Mouse (Mus musculus) myocyte (in vitro differentiated cells): ENCODE results near the gene Rabep1. TPM values are rescaled to one million over a fixed set of nuclear protein-coding genes. Genes with fewer than 3 reads are reported as not detected.

Experiments used
- H3K27me3 ChIP-seq: one replicate; pipeline ENCODE4 v1.6.1; 2011; ENCODE audit not compliant: control insufficient read depth, insufficient read depth, insufficient read length
- H3K36me3 ChIP-seq: one replicate; pipeline ENCODE4 v1.6.1; 2011; ENCODE audit not compliant: control insufficient read depth, insufficient read depth
- H3K4me2 ChIP-seq: one replicate; pipeline ENCODE4 v1.6.1; 2011; ENCODE audit warnings: low read depth, control low read depth
- H3K4me3 ChIP-seq: one replicate; pipeline ENCODE4 v1.5.1; 2011; ENCODE audit warnings: mild to moderate bottlenecking, control low read depth, moderate library complexity
- H3K79me2 ChIP-seq: one replicate; pipeline ENCODE4 v1.6.1; 2011; ENCODE audit not compliant: control insufficient read depth, insufficient read depth
- H3ac ChIP-seq: one replicate; pipeline ENCODE4 v1.6.1; 2011; ENCODE audit not compliant: control insufficient read depth, insufficient read length
- CEBPB ChIP-seq: IDR thresholded peaks from 2 replicates; pipeline ENCODE4 v1.6.1; 2011; ENCODE audit warnings: mild to moderate bottlenecking, moderate library complexity; ENCODE audit not compliant: poor library complexity, insufficient read depth, severe bottlenecking
- E2F4 ChIP-seq: IDR thresholded peaks from one replicate; pipeline ENCODE4 v1.6.1; 2011; ENCODE audit warnings: mild to moderate bottlenecking, control low read depth, moderate library complexity; ENCODE audit not compliant: insufficient read depth
- MAX ChIP-seq: IDR thresholded peaks from one replicate; pipeline ENCODE4 v1.6.1; 2011; ENCODE audit warnings: low read depth, mild to moderate bottlenecking, control low read depth
- MYOD1 ChIP-seq, 3 experiments: IDR thresholded peaks; one replicate each; pipeline ENCODE4 v1.6.1; 2011; ENCODE audit warnings: control low read depth in 2 of 3, low read depth in 2 of 3, mild to moderate bottlenecking in 2 of 3, moderate library complexity in 1 of 3; ENCODE audit not compliant: insufficient read length in 2 of 3, control insufficient read depth in 1 of 3
- MYOG ChIP-seq, 3 experiments: IDR thresholded peaks; one replicate each; pipeline ENCODE4 v1.6.1; 2011; ENCODE audit warnings: control low read depth in 2 of 3, low read depth in 2 of 3, mild to moderate bottlenecking in 2 of 3; ENCODE audit not compliant: insufficient read length in 2 of 3, control insufficient read depth in 1 of 3, insufficient read depth in 1 of 3
- POLR2A ChIP-seq: IDR thresholded peaks from one replicate; pipeline ENCODE4 v1.6.1; 2011; ENCODE audit warnings: low read depth, mild to moderate bottlenecking, control low read depth, moderate library complexity; ENCODE audit not compliant: insufficient read length
- POLR2AphosphoS2 ChIP-seq: IDR thresholded peaks from one replicate; pipeline ENCODE4 v1.6.1; 2011; ENCODE audit warnings: low read depth, control low read depth; ENCODE audit not compliant: insufficient read length
- REST ChIP-seq: IDR thresholded peaks from one replicate; pipeline ENCODE4 v1.6.1; 2011; ENCODE audit warnings: mild to moderate bottlenecking, control low read depth, moderate library complexity; ENCODE audit not compliant: insufficient read depth, insufficient read length
- SRF ChIP-seq: IDR thresholded peaks from one replicate; pipeline ENCODE4 v1.6.1; 2011; ENCODE audit warnings: low read depth; ENCODE audit not compliant: control insufficient read depth, insufficient read length
- TCF12 ChIP-seq: IDR thresholded peaks from one replicate; pipeline ENCODE4 v1.6.1; 2011; ENCODE audit warnings: mild to moderate bottlenecking, control low read depth; ENCODE audit not compliant: poor library complexity, insufficient read depth, severe bottlenecking
- TCF3 ChIP-seq: IDR thresholded peaks from one replicate; pipeline ENCODE4 v1.6.1; 2011; ENCODE audit warnings: low read depth, control low read depth; ENCODE audit not compliant: insufficient read length
- USF1 ChIP-seq: IDR thresholded peaks from one replicate; pipeline ENCODE4 v1.6.1; 2011; ENCODE audit warnings: low read depth, mild to moderate bottlenecking, control low read depth, moderate library complexity
- polyA plus RNA-seq: library from polyadenylated mRNA; unstranded; fragments of >200 nt; fragmentation: generic; extraction: Trizol; gene quantifications from one replicate; pipeline ENCODE4 v1.2.1, GENCODE M21; 2012; ENCODE audit warnings: missing spikeins

Rabep1 gene
- polyA plus RNA-seq, 1 experiment: 16.1 TPM

DNA sequence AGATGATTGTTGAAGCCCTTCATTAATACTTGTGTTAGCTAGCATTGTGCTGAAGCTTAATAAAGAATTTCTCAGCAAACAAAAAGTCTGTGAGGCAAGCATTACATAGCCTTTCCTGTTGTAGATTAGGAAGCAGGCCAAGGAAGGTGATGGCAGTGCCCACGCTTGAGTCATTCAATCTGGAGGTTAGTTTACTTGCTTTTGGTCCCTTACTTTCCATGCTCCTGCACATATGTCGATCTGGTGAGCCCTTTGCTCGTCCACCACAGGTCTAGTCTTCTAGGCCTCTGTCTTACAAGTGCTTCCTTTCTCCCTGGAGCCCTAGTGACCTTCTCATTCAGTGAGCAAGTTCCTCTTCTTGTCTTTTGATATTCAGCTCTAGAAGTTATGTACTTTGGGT, 62.1 kb downstream of the Rabep1 start:
- Histone ChIP-seq H3K4me2 (no peak overlapping the region), H3K27me3 (no peaks in the 10 kb centered on the region), H3K36me3 (peaks cover 40% of the 10 kb centered on the region), H3K79me2 (no peaks in the 10 kb centered on the region), H3ac (no peak overlapping the region), H3K4me3 (no peak overlapping the region)
- TF ChIP-seq SRF (no peak), MYOG (IDR thresholded peaks at IDR 0.05; ENCODE audit: control insufficient read depth in 1 of 3, insufficient read depth in 1 of 3, insufficient read length in 2 of 3, low read depth in 2 of 3) (no peak), TCF3 (no peak), CEBPB (no peak), MAX (no peak), MYOD1 (IDR thresholded peaks at IDR 0.05; ENCODE audit: control insufficient read depth in 1 of 3, insufficient read length in 2 of 3, low read depth in 2 of 3) (no peak), REST (no peak), E2F4 (no peak), POLR2A (no peak), TCF12 (no peak), USF1 (no peak), POLR2AphosphoS2 (no peak)

DNA sequence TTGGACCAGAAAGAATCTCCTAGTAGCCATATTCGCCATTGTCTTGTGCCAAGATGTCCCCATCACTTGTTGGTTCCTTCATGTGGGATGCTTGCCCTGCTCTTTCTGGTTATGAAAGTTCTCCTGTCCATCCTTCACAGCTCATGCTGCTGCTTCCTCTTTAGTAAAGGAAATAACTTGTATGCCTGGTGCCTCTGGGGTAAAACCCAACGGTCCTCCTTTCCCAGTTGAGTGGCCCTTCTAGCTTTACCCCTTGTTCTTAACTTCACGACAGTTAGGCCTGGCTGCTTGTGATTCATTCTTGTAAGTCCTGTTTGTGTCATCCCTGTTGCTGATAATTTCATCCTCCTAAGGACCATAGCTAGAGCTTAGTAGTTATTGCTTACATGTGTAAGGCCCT, 66.7 kb downstream of the Rabep1 start:
- no peak overlapping the region for H3K4me2 ChIP-seq
- H3ac ChIP-seq: no peak overlapping the region
- H3K27me3 ChIP-seq: no peaks in the 10 kb centered on the region
- H3K4me3 ChIP-seq: no peak overlapping the region
- TF ChIP-seq REST: no peak
- TF ChIP-seq USF1: no peak
- no peak for TF ChIP-seq MAX
- TF ChIP-seq CEBPB: no peak
- TF ChIP-seq POLR2A: no peak
- TF ChIP-seq SRF: no peak
- no peak for TF ChIP-seq MYOG (IDR thresholded peaks at IDR 0.05; ENCODE audit: control insufficient read depth in 1 of 3, insufficient read depth in 1 of 3, insufficient read length in 2 of 3, low read depth in 2 of 3)
- no peak for TF ChIP-seq TCF12
- TF ChIP-seq POLR2AphosphoS2: no peak
- TF ChIP-seq MYOD1 (IDR thresholded peaks at IDR 0.05; ENCODE audit: control insufficient read depth in 1 of 3, insufficient read length in 2 of 3, low read depth in 2 of 3): no peak
- no peak for TF ChIP-seq E2F4
- no peak for TF ChIP-seq TCF3
- H3K79me2 ChIP-seq: no peaks in the 10 kb centered on the region
- peaks cover 32% of the 10 kb centered on the region for H3K36me3 ChIP-seq

DNA sequence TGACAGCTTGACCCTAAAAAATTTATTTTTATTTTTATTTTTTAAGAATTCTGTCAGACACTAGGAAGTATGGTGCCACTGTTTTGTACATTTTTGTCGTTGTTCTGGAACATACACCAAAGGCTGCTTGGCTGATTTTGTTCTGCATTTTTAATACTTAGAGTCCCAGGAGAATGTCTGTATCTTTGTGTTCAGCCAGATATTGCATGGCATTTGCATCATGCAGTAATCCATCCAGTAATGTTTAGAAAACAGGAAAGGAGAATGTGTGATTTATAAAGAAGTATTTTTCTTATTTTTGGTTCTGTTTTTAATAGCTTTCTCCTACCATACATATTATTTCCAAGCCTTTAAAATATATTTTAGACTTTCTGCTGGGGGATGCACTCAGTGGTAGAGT, 67.3 kb downstream of the Rabep1 start:
- Histone ChIP-seq H3K27me3 (no peaks in the 10 kb centered on the region), H3K4me2 (no peak overlapping the region), H3K4me3 (no peak overlapping the region), H3K36me3 (peaks cover 32% of the 10 kb centered on the region), H3ac (no peak overlapping the region), H3K79me2 (no peaks in the 10 kb centered on the region)
- TF ChIP-seq CEBPB: peak; percentile 98
- TF ChIP-seq E2F4: no peak

DNA sequence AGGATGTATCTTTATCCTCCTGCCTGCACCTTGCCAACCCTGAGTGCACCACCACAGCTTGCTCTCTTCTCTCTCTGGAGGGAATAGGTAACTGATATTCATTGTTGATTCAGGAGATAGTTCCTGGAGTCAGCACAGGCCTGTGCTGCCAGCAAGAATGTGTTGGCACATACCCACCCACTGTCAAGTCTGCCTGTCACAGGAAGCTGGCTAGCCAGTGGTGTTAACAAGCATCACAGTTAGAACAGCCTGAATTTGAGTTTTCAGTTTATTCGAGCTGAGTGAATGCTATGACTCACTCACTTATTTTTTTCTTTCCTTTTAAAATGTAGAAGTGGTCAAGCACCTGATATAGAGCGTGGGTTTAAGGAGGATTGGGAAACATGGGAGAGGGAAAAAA, 73.3 kb downstream of the Rabep1 start:
- H3K27me3 ChIP-seq: no peaks in the 10 kb centered on the region
- H3K36me3 ChIP-seq: peaks cover 30% of the 10 kb centered on the region
- no peak overlapping the region for H3K4me2 ChIP-seq
- no peak overlapping the region for H3ac ChIP-seq
- TF ChIP-seq USF1 (no peak), MYOD1 (IDR thresholded peaks at IDR 0.05; ENCODE audit: control insufficient read depth in 1 of 3, insufficient read length in 2 of 3, low read depth in 2 of 3) (no peak), MYOG (IDR thresholded peaks at IDR 0.05; ENCODE audit: control insufficient read depth in 1 of 3, insufficient read depth in 1 of 3, insufficient read length in 2 of 3, low read depth in 2 of 3) (no peak), POLR2AphosphoS2 (no peak), TCF3 (no peak), MAX (no peak)
- H3K79me2 ChIP-seq: no peaks in the 10 kb centered on the region
- no peak overlapping the region for H3K4me3 ChIP-seq

DNA sequence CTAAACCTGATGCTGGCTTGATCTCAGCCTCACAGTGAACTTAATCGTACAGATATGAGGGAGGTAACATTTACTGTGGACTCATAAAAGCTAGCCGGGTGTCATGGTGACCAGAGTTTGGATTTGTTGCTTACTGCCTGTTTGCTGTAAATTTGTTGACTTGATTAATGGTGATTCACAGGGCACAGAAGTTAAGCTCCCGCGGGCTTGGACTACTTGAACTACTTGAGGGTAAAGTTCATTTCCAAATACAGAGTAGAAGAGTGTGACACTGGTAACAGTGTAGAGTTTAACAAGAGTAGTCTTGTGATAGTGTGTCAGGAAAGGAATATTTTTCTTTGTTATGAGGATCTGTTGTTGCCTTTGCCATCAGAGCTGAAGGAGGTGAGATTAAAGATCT, 74.9 kb downstream of the Rabep1 start:
- H3K36me3 ChIP-seq: peaks cover 39% of the 10 kb centered on the region
- no peaks in the 10 kb centered on the region for H3K27me3 ChIP-seq
- no peak overlapping the region for H3ac ChIP-seq
- TF ChIP-seq SRF (no peak), USF1 (no peak), TCF12 (no peak), MAX (no peak), POLR2A (no peak), TCF3 (no peak), REST (no peak), E2F4 (no peak), MYOG (IDR thresholded peaks at IDR 0.05; ENCODE audit: control insufficient read depth in 1 of 3, insufficient read depth in 1 of 3, insufficient read length in 2 of 3, low read depth in 2 of 3) (no peak), MYOD1 (IDR thresholded peaks at IDR 0.05; ENCODE audit: control insufficient read depth in 1 of 3, insufficient read length in 2 of 3, low read depth in 2 of 3) (no peak), POLR2AphosphoS2 (no peak), CEBPB (no peak)
- H3K4me3 ChIP-seq: no peak overlapping the region
- H3K79me2 ChIP-seq: no peaks in the 10 kb centered on the region
- H3K4me2 ChIP-seq: no peak overlapping the region
